Comparison of ENCODE assay signal across 17 mouse cellular contexts in genomic region chr6:32801776-32802175, GRCm38 (mm10).
A peak's percentile ranks its signal among the peaks of the same experiment; 100 is the strongest.
DNase-seq lines count a peak whose midpoint lies in the region; ATAC-seq lines count a peak whose summit lies in the region.
"Had no signal": no experiment of that assay in that cellular context is flagged by ENCODE, and none has a peak within 500 bp of the region (broad histone marks: within the 10 kb centered on the region; RNA-seq: fewer than 3 reads in every experiment).

No protein-coding gene starts in this region.

- H3K27ac ChIP-seq in heart, embryonic 11.5 days (ENCODE audit: low read depth, low read length), result no peak overlapping the region
- no peak overlapping the region for H3K27ac ChIP-seq in forebrain, embryonic 15.5 days (replicated peaks)
- H3K27ac ChIP-seq: embryonic facial prominence, embryonic 10.5 days; gastrocnemius, adult 2 months; kidney, postnatal 0 days; liver, embryonic 12.5 days had no signal

- no peaks in the 10 kb centered on the region for H3K36me3 ChIP-seq in heart, embryonic 11.5 days (ENCODE audit: control insufficient read depth, insufficient read depth, low read length)
- H3K36me3 ChIP-seq in forebrain, embryonic 15.5 days, result no peaks in the 10 kb centered on the region

- H3K4me2 ChIP-seq in heart, embryonic 11.5 days, result no peak overlapping the region
- H3K4me2 ChIP-seq in forebrain, embryonic 15.5 days (replicated peaks), result no peak overlapping the region
- H3K4me2 ChIP-seq: liver, embryonic 12.5 days had no signal

- no peak overlapping the region for H3K4me3 ChIP-seq in heart, embryonic 11.5 days (ENCODE audit: low read depth, low read length)
- H3K4me3 ChIP-seq in forebrain, embryonic 15.5 days, result no peak overlapping the region
- H3K4me3 ChIP-seq: embryonic facial prominence, embryonic 10.5 days; gastrocnemius, adult 2 months; liver, embryonic 12.5 days had no signal

- H3K9me3 ChIP-seq in heart, embryonic 11.5 days (replicated peaks; ENCODE audit: control insufficient read depth, low read length), result no peaks in the 10 kb centered on the region
- no peaks in the 10 kb centered on the region for H3K9me3 ChIP-seq in forebrain, embryonic 15.5 days
- H3K9me3 ChIP-seq: embryonic facial prominence, embryonic 10.5 days; G1E; liver, embryonic 12.5 days had no signal

- no peaks in the 10 kb centered on the region for H3K27me3 ChIP-seq in heart, embryonic 11.5 days (ENCODE audit: control insufficient read depth, insufficient read depth, low read length)
- H3K27me3 ChIP-seq in forebrain, embryonic 15.5 days, result no peaks in the 10 kb centered on the region
- H3K27me3 ChIP-seq: liver, embryonic 12.5 days had no signal

- H3K9ac ChIP-seq in heart, embryonic 11.5 days (ENCODE audit: low read depth, low read length), result no peak overlapping the region
- no peak overlapping the region for H3K9ac ChIP-seq in forebrain, embryonic 15.5 days (replicated peaks)
- H3K9ac ChIP-seq: liver, embryonic 12.5 days had no signal

- no peak for DNase-seq in cerebellum, adult 11-12 months
- DNase-seq in heart, adult 9 months (ENCODE audit: low spot score in 2 of 2), result peak; percentile 16 to 23
- DNase-seq in adrenal gland, postnatal 14 days, result peak; percentile 57
- peak; percentile 6 for DNase-seq in skeletal muscle tissue, adult 2 months (ENCODE audit: low read depth, low spot score)
- DNase-seq: gastrocnemius, adult 2 months; kidney, adult 18-20 months; lung, adult 2 months; lung, postnatal 36 days; retina, postnatal 1 day; thymus, postnatal 36 days had no signal

- ATAC-seq in cerebellum, adult (ENCODE audit: insufficient number of reproducible peaks, low FRiP score, low TSS enrichment), result peak; percentile 15; the same call in 1 of the 2 replicates
- ATAC-seq in heart, embryonic 11.5 days (replicated peaks; ENCODE audit: insufficient number of reproducible peaks, low FRiP score, low TSS enrichment), result no peak
- ATAC-seq in forebrain, embryonic 15.5 days (replicated peaks), result no peak
- ATAC-seq: liver, embryonic 12.5 days had no signal

- 82% methylated on average over 6 of the region's 6 CpGs for WGBS in heart, embryonic 11.5 days (ENCODE audit: insufficient replicate concordance)
- 95% methylated on average over 6 of the region's 6 CpGs for WGBS in forebrain, embryonic 15.5 days

- peaks cover 4% of the 10 kb centered on the region; the same call in 1 of the 2 replicates for H3K4me1 ChIP-seq in heart, embryonic 11.5 days (ENCODE audit: control insufficient read depth, insufficient read depth, low read length)
- peaks cover 3% of the 10 kb centered on the region for H3K4me1 ChIP-seq in forebrain, embryonic 15.5 days
- H3K4me1 ChIP-seq: liver, embryonic 12.5 days had no signal
